Mouse (Mus musculus): ENCODE data around the gene Nos2.

DNA sequence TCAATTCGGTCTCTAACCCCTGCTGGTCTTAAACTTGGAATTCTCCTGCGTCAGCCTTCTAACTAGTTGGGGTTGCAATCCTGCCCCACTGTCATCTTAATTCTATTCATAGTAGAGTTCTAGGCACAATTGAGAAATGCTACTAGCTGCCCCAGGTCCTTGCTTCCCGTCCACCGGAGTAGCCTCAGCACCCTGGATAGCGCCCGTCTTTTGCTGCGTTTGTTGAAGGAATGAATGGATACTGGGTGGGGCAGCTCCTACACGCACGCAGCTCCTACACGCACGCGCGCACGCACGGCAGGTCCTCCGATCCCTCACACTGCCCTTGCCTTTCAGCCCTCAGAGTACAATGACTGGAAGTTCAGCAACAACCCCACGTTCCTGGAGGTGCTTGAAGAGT is 31.9 kb downstream of the Nos2 start:
- TF ChIP-seq CTCF (IDR thresholded peaks at IDR 0.05; ENCODE audit: borderline replicate concordance, control insufficient read depth, extremely low read depth, insufficient read depth, low read length, poor library complexity) (no peak), POLR2A (IDR thresholded peaks at IDR 0.05; ENCODE audit: control insufficient read depth, extremely low read depth, insufficient read depth, low read length, poor library complexity) (no peak)
